Mouse (Mus musculus) cerebellum, postnatal 25 days (tissue): ENCODE measurements around the gene Pglyrp1.
"Not testable (repeated sequence)": the region's sequence is repeated elsewhere in the genome, so short reads cannot be mapped to it uniquely, and the experiment has no call there.

Experiments
- DNase-seq, 2 experiments: peaks; one replicate each; pipeline ENCODE4 v3.0.0; 2021; ENCODE audit warnings: mixed read lengths in 2 of 2

The Pglyrp1 gene

DNA sequence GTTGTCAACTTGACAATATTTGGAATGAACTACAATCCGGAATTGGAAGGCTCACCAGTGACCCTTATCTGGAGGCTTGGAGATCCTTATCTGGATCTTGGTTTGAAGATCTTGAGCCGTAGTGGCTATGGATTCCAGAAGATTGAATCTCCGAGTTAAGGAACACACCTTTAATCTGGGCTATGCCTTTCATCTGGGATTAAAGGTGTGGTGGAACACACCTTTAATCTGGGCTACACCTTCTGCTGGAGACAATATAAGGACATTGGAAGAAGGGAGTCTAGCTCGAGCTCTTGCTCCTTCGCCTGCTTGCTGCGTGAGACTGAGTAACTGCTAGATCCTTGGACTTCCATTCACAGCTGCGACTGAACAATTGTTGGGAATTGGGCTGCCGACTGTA is at the start of gene Pglyrp1:
Pglyrp1 (plus strand) TSS at position 301 of the 400 bp plus-strand sequence.
- DNase-seq = not testable (repeated sequence)

- no peak for DNase-seq
Measured at GRCm38 (mm10) chr7:18821507-18821906, 49.6 kb upstream of the Pglyrp1 start, which contains the start of gene Psg17. Psg17 (minus strand) TSS chr7:18821607.

DNA sequence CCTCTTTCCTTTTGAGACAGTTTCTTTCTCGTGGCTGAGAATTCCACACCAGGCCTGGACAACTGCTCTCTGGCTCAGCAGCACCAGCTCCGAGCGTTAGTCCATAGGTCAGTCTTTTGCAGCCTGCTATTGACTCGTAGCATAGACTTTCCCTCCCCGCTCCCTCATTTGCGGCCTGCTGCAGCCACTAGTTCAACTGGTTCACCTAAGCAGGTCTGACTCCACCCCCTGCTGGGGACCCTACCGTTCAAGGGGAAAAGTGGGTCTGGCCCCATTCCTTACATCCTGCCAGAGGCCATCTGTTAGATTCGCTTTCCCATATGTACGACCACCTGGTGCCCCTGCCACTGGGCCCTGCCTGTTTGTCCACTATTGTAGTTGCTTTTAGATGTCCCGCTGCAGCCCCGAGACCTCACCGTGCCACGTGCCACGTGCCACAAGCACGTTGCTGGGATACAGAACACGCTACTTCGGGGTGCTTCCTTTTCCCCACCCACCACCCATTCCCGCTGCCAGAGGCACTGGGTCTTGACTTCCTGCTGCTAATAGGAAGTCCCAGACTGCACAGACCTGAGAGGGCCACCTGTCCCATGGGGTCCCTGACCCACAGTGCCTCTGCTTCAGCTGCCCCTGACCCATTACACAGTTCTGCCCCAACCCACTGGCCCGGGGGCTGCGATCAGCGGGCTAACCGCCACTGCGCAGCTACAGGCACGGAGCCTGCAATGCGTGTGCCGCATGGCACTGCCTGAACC is 43.2 kb upstream of the Pglyrp1 start:
- DNase-seq = no peak

GRCm38 (mm10) chr7:18828592-18828991 is 42.5 kb upstream of the Pglyrp1 start:
- peak in 1 of 2 experiments; percentile 12 for DNase-seq

GRCm38 (mm10) chr7:18829545-18829944 is 41.6 kb upstream of the Pglyrp1 start:
- DNase-seq = no peak

DNA sequence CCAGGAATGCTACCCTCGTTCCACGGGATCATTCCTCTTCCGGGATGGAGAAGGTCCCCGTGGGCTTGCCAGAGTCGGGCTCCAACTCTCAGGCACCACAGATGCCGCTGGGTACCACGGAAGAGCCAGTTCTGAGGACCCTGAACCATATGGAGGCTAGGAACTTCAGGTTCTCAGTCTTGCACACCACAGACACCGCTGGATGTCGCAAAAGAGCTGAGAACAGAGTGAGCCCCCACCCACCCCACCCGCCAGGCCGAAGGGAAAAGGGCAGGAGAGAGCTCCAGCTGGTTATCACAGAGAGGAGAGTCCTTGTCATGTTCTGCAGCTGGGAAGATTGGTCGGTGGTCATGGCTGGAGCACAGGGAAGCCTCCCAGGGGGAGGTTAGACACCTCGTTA is 38.8 kb upstream of the Pglyrp1 start:
- DNase-seq = no peak

- DNase-seq = peak; percentile 5 to 7
Measured at GRCm38 (mm10) chr7:18839865-18840264, 31.3 kb upstream of the Pglyrp1 start, which contains the start of gene Mill2. Mill2 (plus strand) TSS chr7:18839966.

DNA sequence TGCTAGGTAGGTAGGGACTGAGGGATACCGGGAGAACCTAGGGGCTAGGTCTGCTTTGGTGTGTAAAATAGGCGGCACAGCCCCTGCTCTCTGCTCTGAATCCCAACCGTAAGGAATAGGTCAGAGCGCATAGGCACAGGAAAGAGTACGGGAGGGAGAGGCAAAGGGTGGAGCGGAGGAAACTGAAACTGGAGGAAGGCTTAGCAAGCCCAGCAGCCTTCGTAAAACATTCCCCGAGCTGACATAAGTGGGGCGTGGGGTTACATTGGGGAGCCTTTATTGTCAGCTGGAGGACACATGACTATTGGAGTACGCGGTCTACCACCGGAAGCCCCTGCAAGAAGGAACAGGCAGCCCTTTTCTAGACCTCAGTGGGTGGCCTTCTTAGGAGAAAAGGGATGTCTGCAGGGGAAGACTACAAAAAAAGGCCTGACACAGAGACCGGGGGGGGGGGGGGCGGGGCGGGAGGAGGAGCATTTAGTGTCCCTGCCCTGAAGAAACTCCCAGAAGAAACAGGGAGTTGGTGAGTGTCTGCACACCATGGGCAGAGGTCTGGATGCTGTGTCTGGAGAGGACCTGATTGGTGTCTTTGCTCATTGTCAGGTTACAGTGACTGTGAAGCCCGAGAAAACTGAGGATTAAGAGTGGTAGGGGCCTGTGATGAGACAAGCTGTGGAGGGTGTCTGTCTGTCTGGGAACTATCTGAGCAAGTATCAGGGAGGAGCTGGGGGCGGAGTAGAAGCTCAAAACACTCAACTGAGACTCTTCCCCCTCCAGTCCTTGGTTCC is 30.6 kb upstream of the Pglyrp1 start:
- peak; percentile 30 to 42 for DNase-seq

DNA sequence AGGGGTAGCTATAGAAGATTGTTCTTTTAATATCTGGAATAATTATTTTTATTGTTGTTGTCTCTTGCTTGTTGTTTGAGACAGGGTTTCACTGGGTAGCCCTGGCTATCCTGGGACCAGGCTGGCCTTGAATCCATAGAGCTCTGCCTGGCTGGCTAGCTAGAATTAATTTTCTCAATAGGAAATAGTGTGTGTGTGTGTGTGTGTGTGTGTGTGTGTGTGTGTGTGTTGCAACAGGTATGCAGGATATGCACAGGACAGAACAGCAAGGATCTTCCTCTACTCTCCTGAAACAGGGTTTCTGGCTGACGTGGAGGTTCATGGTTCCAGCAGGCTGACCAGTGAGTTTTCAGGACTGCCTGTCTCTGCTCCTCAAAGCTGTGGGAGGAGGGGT is 30.0 kb upstream of the Pglyrp1 start:
- no peak for DNase-seq

- DNase-seq = no peak
Measured at GRCm38 (mm10) chr7:18844811-18845210, 26.3 kb upstream of the Pglyrp1 start.

GRCm38 (mm10) chr7:18848395-18848794 is 22.7 kb upstream of the Pglyrp1 start:
- DNase-seq = no peak

DNA sequence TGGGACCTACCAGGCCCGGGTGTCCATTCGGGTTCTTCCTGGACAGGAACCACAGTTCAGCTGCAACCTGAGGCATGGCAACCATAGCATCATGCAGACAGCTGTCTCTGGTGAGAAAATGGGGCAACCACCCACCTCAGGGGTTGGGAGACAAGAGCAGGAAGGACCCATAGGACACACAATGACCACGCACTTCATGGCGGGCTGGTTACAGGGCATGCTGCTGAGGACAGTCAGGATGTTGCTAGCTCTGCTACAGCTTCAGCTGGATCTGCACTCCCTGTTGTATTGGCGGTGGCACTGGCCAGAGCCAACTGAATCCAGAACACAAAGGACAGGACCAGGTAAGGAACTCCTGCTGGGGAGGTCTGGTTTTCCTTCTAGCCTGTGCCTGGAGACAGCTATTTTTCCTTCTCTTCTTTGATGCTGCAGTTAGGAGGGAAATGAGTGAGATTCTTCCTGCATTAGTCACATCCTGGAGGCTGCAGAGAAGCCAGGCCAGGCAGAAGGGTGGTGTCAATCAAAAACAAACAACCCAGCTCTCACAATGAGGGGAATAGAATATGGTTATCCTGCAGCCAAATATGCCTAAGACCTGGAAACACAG is 12.7 kb upstream of the Pglyrp1 start:
- no peak for DNase-seq

DNA sequence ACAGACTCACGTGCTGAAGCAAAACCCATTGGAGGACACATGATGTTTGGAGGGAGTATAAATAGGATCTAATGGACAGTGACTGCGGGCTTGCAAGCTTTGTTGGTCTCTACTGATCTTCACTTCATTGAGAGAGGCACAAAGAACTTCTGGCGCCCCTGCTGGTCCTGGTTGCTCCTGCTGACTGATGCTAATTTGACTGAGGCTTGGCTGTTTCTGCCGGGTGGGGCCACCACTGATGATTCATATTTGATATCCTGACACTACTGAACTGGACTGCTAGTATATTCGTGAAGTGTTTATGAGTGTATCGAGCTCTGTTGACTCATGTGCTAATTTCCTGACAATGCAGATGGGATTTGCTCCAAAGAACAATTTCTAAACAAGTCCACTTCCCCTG is 8.3 kb upstream of the Pglyrp1 start:
- no peak for DNase-seq

DNA sequence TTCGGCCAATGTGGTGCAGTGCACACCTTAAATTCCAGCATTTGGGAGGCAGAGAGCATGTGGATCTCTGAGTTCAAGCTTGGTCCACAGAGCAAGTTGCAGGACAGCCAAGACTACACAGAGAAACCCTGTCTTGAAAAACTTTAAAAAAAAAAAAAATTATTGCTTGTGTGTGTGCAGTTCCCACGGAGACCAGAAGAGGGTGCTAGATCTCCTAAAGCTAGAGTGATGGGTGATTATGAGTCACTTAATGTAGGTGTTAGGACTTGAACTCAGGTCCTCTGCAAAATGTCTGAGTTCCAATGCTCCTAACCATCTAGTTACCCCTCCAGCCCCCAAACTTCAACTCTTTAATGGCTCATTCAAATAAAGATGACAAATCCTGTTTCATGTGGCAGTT is 2.6 kb upstream of the Pglyrp1 start:
- DNase-seq = no peak

DNA sequence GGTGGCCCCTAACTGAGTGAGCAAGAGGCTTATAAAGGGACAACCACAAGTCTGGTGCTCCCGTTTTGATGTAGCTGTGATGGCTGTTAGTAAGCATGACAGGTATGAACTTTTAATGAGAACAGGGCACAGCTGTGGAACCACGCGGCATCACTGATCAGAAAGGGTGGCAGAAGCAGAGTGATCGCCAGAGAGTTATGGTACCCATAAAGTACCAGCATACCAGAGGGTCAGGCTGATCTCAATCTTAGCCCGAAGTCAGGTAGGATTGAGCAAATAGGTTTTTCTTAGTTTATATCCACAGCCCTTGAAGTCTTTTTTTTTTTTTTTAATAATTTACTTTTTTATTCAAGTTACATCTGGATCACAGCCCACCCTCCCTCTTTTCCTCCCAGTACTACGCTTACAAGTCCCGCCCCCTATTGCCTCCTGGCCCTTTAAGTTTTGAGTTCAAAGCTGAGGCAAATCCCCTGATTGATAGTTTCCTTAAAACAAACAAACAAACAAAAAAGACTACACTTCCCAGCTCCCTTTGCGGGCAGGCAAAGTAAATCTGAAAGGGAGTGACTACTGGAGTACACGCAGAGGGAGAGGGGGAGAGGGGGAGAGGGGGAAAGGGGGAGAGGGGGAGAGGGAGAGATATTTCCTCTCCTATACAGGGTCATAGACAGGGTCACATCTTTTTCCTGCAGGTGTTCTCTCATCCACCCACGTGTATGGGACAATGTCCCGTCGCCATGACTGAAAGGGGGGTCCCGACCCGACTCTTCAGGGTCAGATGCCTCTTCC is 1.1 kb downstream of the Pglyrp1 start:
- peak in 1 of 2 experiments; percentile 35 for DNase-seq

GRCm38 (mm10) chr7:18872816-18873215 is 1.7 kb downstream of the Pglyrp1 start:
- no peak for DNase-seq

GRCm38 (mm10) chr7:18873253-18873652 is 2.1 kb downstream of the Pglyrp1 start:
- peak; percentile 78 to 83 for DNase-seq

DNA sequence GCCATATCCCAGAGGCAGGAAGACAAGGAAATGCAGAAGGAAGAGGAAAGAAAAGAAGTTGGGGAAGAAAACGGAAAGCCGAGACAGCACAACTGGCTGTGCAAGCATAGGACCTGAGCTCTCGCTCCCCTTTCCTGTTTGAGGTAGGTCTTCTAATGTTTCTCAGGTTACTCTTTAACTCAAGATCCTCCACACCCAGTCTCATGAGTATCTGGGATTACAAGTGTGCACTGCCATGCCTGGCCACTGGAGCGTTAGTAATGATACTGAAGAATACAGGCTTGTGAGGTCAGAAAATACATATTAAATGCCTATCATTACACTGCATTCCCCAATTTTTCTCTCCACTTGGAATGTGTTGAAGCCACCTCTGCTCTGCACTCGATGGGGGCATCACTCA is 4.2 kb downstream of the Pglyrp1 start:
- no peak for DNase-seq

- DNase-seq = no peak
Measured at GRCm38 (mm10) chr7:18878691-18879090, 7.6 kb downstream of the Pglyrp1 start.

- no peak for DNase-seq
Measured at GRCm38 (mm10) chr7:18883991-18884744, 13.0 kb downstream of the Pglyrp1 start.

- DNase-seq = no peak
Measured at GRCm38 (mm10) chr7:18884745-18885422, 13.8 kb downstream of the Pglyrp1 start.
